Mouse (Mus musculus): ENCODE measurements around the gene Det1. TPM values are rescaled to one million over a fixed set of nuclear protein-coding genes. Genes with fewer than 3 reads are reported as not detected.

Gene Det1
- polyA plus RNA-seq (2017; shearing (Covaris generic)) = 27.8 TPM

GRCm38 (mm10) chr7:78846737-78847434, at the start of gene Det1:
Gene Det1 (minus strand): TSS chr7:78847263.

DNA sequence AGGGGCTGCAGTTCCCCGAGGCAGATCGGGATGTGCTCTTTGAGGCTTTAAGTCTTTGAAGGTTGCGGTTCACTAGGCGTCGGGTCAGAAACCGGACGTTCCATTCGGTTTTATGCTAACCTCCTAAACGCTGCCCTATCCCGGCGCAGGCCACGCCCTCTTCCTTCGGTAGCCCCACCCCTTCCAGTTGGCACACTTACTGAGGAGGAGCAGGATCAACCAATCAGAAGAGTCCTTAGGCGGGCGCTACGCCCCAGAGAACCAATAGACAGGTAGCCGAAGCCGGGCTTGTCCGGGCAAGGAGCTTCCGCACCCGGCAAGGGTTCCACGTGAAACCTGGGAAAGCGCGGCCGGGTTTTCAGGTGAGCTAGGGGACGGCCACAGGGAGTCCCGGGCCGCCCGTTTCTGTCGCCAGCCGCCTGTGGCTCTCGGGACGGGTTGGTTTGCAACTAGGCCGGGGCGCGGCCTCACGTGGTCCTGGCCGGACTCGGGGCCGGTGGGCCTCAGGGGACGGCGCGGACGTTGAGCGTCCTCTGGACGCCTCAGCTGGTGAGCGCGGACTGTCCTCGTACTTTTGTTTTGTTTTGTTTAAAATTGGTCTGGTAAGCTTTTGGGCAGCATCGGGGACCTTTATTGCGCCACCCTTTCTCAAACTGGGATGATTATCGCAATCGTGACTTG, 48.7 kb upstream of the Det1 start, which contains the start of gene Aen:
Gene Aen (plus strand): TSS at position 202 of the 681 bp plus-strand sequence.

DNA sequence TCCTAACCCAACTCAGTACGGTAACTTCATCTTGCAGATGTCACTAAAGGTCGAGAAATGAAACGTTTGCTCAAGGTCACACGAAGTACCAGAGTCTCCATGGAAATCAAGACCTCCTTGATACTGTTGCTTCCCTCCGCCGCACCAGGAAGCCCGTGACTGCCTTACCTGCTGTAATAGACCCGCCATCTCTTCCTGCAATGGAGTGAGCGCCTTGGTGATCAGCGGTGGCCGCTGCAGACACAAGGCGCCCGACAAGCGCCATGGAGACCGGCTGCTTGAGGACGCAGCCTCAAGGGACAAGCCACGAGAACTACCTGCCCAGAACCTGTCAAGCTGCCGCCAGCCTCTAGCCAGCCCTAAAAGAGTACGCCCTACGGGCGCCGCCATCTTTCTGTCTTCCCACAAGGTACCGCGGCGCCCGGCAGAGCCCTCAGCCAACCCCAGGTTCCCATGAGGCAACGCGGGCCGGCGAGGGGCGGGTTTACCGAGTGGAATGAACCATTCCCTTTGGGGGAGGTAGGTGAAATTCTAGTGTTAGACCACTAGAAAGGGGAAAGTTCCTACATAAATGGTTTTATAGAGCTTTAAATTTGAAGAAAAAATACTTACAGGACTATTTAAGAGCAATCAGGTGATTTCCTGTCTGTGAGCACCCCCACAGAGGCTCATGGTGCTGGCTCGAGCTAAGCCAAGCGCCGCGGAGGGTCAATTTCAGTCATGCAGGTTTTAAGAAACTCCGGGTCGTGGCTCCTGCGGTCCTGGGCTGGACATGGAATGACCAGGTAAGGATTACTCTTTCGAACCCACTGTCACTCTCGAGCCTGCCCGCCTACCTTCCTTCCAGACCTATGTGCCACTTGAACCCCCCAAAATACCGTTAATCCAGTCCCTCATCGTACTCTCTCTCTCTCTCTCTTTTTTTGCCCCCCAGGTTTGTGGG, 64.2 kb downstream of the Det1 start, which contains the start of the genes Mrps11 and Mrpl46:
Gene Mrps11 (plus strand): TSS at position 481 of the 943 bp plus-strand sequence.
Gene Mrpl46 (minus strand): TSS at position 893 of the 943 bp plus-strand sequence.

Other genes with a start within 250 kb of the Det1 start
- 7.1 TPM for gene Ntrk3, start 109.3 kb downstream of the Det1 start, polyA plus RNA-seq (2017; shearing (Covaris generic))
- gene Mrps11, start 64.1 kb downstream of the Det1 start, polyA plus RNA-seq (2017; shearing (Covaris generic)) = 52.4 TPM
- 60.6 TPM for gene Mrpl46, start 63.7 kb downstream of the Det1 start, polyA plus RNA-seq (2017; shearing (Covaris generic))
- 46.7 TPM for gene Aen, start 48.6 kb upstream of the Det1 start, polyA plus RNA-seq (2017; shearing (Covaris generic))
- 148 TPM for gene Isg20, start 66.2 kb upstream of the Det1 start, polyA plus RNA-seq (2017; shearing (Covaris generic))
- not detected for gene Acan, start 206.2 kb upstream of the Det1 start, polyA plus RNA-seq (2017; shearing (Covaris generic))